Mouse (Mus musculus) midbrain, embryonic 13.5 days (tissue): Measurements from ENCODE around the gene Gzme. TPM values are rescaled to one million over a fixed set of nuclear protein-coding genes. Genes with fewer than 3 reads are reported as not detected.

ENCODE experiments used
- ATAC-seq: fragments of 200-750 bp; cut with Nextera tagmentation; 2 replicates; pipeline ENCODE4 v1.8.0; 2017; ENCODE audit warnings: mild to moderate bottlenecking, moderate TSS enrichment, moderate library complexity
- H3K27ac ChIP-seq: fragments of 300-500 bp; sonication (generic); 2 replicates; pipeline ENCODE4 v1.5.1; 2015; ENCODE audit warnings: inconsistent platforms, mild to moderate bottlenecking, moderate library complexity
- H3K27me3 ChIP-seq: fragments of 300-500 bp; sonication (generic); 2 replicates; pipeline ENCODE4 v1.6.1; 2015; ENCODE audit warnings: mild to moderate bottlenecking, inconsistent platforms
- H3K36me3 ChIP-seq: fragments of 300-500 bp; sonication (generic); 2 replicates; pipeline ENCODE4 v1.6.1; 2015; ENCODE audit warnings: mild to moderate bottlenecking, inconsistent platforms
- H3K4me1 ChIP-seq: fragments of 300-500 bp; sonication (generic); replicated peaks from 2 replicates; pipeline ENCODE4 v1.6.1; 2015; ENCODE audit warnings: inconsistent platforms
- H3K4me2 ChIP-seq: fragments of 300-500 bp; sonication (generic); replicated peaks from 2 replicates; pipeline ENCODE4 v1.6.1; 2015; ENCODE audit warnings: moderate library complexity, mild to moderate bottlenecking, inconsistent platforms
- H3K4me3 ChIP-seq: fragments of 300-500 bp; sonication (generic); replicated peaks from 2 replicates; pipeline ENCODE4 v1.5.1; 2015; ENCODE audit warnings: mild to moderate bottlenecking, inconsistent platforms
- H3K9ac ChIP-seq: fragments of 300-500 bp; sonication (generic); replicated peaks from 2 replicates; pipeline ENCODE4 v1.6.1; 2015; ENCODE audit warnings: mild to moderate bottlenecking, inconsistent platforms
- H3K9me3 ChIP-seq: fragments of 300-500 bp; sonication (generic); 2 replicates; pipeline ENCODE4 v1.6.1; 2016; ENCODE audit warnings: mild to moderate bottlenecking, inconsistent platforms
- WGBS: fragments of 180-500 bp; shearing (Covaris S2); methylation state at CpG from one replicate; pipeline ENCODE4 v1.1.7; 2015; 5-methylcytosine and 5-hydroxymethylcytosine counted together
- microRNA-seq: library from miRNA; unstranded; fragments of <30 nt; microRNA quantifications from one replicate; pipeline ENCODE4, GENCODE M21; 2016
- polyA plus RNA-seq: library from polyadenylated mRNA; unstranded; fragments of >200 nt; fragmentation: Nextera tagmentation; extraction: Ambion mirVana; gene quantifications from 2 replicates; pipeline ENCODE4 v1.2.1, GENCODE M21; 2015

The Gzme gene
- polyA plus RNA-seq, 1 experiment from 2014 or later = not detected

DNA sequence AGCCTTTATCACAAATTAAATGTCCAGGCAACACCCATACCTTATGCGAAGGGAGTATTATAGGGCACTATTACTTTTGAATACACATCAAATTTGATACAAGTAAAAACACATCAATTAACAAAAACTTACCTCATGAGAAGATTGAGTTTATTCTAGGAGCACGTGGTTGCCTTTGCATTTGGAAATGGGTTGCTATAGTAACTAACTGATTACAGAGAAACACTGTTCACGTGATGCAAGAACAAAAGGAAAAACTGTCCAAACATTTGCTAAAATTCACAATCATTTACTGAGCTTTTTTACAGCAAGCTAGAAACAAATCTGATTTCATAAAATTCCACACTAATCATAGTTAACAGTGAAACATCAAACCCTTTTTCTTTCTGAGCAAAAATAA, 17.0 kb downstream of the Gzme start:
- H3K27me3 ChIP-seq = no peaks in the 10 kb centered on the region
- 74% methylated on average over 3 of the region's 3 CpGs for WGBS
- H3K9ac ChIP-seq = no peak overlapping the region
- H3K4me3 ChIP-seq = no peak overlapping the region
- no peaks in the 10 kb centered on the region for H3K4me1 ChIP-seq
- H3K4me2 ChIP-seq = no peak overlapping the region
- no peak overlapping the region for H3K27ac ChIP-seq
- no peak for ATAC-seq
- H3K36me3 ChIP-seq = no peaks in the 10 kb centered on the region
- no peaks in the 10 kb centered on the region for H3K9me3 ChIP-seq

GRCm38 (mm10) chr14:56102386-56102785, 18.0 kb downstream of the Gzme start, which contains the start of gene Ctsg:
Ctsg (minus strand) TSS chr14:56102574.
- H3K9me3 ChIP-seq = no peaks in the 10 kb centered on the region
- no peak within 1 kb of the TSS for H3K9ac ChIP-seq
- no peak within 1 kb of the TSS for H3K27ac ChIP-seq
- no peaks in the 10 kb centered on the region for H3K4me1 ChIP-seq
- H3K4me2 ChIP-seq = no peak within 1 kb of the TSS
- H3K27me3 ChIP-seq = no peaks in the 10 kb centered on the region
- WGBS = 81% methylated on average over 10 of the region's 10 CpGs
- H3K4me3 ChIP-seq = no peak within 1 kb of the TSS
- ATAC-seq = no peak
- H3K36me3 ChIP-seq = no peaks in the 10 kb centered on the region

- 78% methylated on average over 4 of the region's 4 CpGs for WGBS
Observed at GRCm38 (mm10) chr14:56098940-56099339, 21.5 kb downstream of the Gzme start.

GRCm38 (mm10) chr14:56097597-56097996, 22.8 kb downstream of the Gzme start:
- Histone ChIP-seq H3K4me1 (no peaks in the 10 kb centered on the region), H3K27me3 (no peaks in the 10 kb centered on the region), H3K4me2 (no peak overlapping the region), H3K27ac (no peak overlapping the region), H3K36me3 (no peaks in the 10 kb centered on the region), H3K4me3 (no peak overlapping the region), H3K9me3 (no peaks in the 10 kb centered on the region), H3K9ac (no peak overlapping the region)
- 83% methylated on average over 1 of the region's 1 CpGs for WGBS
- no peak for ATAC-seq

More at GRCm38 (mm10) chr14:56098940-56099339, 21.5 kb downstream of the Gzme start:
- H3K27me3 ChIP-seq = no peaks in the 10 kb centered on the region
- ATAC-seq = no peak
- no peak overlapping the region for H3K27ac ChIP-seq
- H3K36me3 ChIP-seq = no peaks in the 10 kb centered on the region
- H3K9me3 ChIP-seq = no peaks in the 10 kb centered on the region
- no peak overlapping the region for H3K9ac ChIP-seq
- H3K4me1 ChIP-seq = no peaks in the 10 kb centered on the region
- H3K4me2 ChIP-seq = no peak overlapping the region
- H3K4me3 ChIP-seq = no peak overlapping the region

GRCm38 (mm10) chr14:56093353-56093752, 27.1 kb downstream of the Gzme start:
- Histone ChIP-seq H3K9ac (no peak overlapping the region), H3K4me1 (no peaks in the 10 kb centered on the region), H3K4me2 (no peak overlapping the region), H3K4me3 (no peak overlapping the region), H3K27ac (no peak overlapping the region), H3K27me3 (no peaks in the 10 kb centered on the region), H3K36me3 (no peaks in the 10 kb centered on the region), H3K9me3 (no peaks in the 10 kb centered on the region)
- 79% methylated on average over 2 of the region's 2 CpGs for WGBS
- ATAC-seq = no peak

GRCm38 (mm10) chr14:56086711-56087110, 33.7 kb downstream of the Gzme start:
- no peak for ATAC-seq
- Histone ChIP-seq H3K36me3 (no peaks in the 10 kb centered on the region), H3K4me2 (no peak overlapping the region), H3K4me1 (no peaks in the 10 kb centered on the region), H3K27me3 (no peaks in the 10 kb centered on the region), H3K4me3 (no peak overlapping the region), H3K27ac (no peak overlapping the region), H3K9me3 (no peaks in the 10 kb centered on the region), H3K9ac (no peak overlapping the region)
- 84% methylated on average over 3 of the region's 3 CpGs for WGBS

DNA sequence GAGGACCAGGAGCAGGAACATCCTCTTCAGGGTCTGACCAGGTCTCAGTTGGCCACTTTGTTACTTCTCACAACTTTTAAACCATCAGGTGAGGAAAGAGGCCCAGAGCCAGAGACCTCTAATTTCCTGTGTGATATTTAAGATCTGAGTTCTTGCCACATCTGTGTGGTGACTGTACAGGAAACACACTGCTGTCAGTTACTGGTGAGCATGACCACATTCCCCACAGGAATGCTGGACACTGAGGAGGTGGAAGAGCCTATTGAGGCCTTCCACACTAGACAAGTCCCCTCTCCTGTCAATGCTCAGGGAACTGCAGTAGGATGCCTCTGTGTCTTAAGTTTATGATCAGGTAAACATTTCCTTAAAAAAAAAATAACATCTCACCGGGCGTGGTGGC, 35.3 kb downstream of the Gzme start, which contains the start of gene Mcpt8:
TSS of gene Mcpt8 (minus strand) at position 107 of the 400 bp plus-strand sequence.
- Histone ChIP-seq H3K4me3 (no peak within 1 kb of the TSS), H3K4me1 (no peaks in the 10 kb centered on the region), H3K36me3 (no peaks in the 10 kb centered on the region), H3K27ac (no peak within 1 kb of the TSS), H3K27me3 (no peaks in the 10 kb centered on the region), H3K9me3 (no peaks in the 10 kb centered on the region), H3K9ac (no peak within 1 kb of the TSS), H3K4me2 (no peak within 1 kb of the TSS)
- 98% methylated on average over 2 of the region's 2 CpGs for WGBS
- no peak for ATAC-seq

DNA sequence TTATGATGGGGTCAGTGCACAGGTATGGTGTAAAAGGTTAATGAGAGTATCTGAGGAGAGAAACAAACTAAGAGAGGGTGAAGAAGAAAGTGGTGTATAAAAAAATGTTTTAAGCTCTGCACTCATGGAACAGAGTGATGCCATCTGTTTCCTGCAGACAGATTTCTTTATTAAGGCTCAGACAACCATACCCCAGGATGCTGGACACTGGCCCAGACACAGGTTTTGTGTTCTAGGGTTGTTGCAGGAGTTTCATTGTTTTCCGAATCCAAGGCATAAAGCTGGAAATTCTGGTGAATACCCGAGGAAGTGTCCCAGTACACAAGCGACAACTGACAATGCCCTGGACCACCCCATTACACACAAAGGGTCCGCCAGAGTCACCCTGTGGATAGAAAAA, 38.4 kb downstream of the Gzme start:
- WGBS = 81% methylated on average over 4 of the region's 4 CpGs
- Histone ChIP-seq H3K9ac (no peak overlapping the region), H3K27me3 (no peaks in the 10 kb centered on the region), H3K9me3 (no peaks in the 10 kb centered on the region), H3K4me1 (no peaks in the 10 kb centered on the region), H3K4me2 (no peak overlapping the region), H3K27ac (no peak overlapping the region), H3K4me3 (no peak overlapping the region), H3K36me3 (no peaks in the 10 kb centered on the region)
- ATAC-seq = no peak

Small RNA genes lying within 50 kb of the gene (microRNA-seq; reads per million reads assigned to microRNA genes)
- gene Mir6949 = not detected

Other genes starting within 250 kb of the Gzme start
- gene Cbln3, start 236.2 kb downstream of the Gzme start, polyA plus RNA-seq = 0.23 and 0.26 TPM in 2 replicates
- 10.1 and 11.1 TPM in 2 replicates for gene Khnyn, start 235.7 kb downstream of the Gzme start, polyA plus RNA-seq
- 89.4 and 92.5 TPM in 2 replicates for gene Sdr39u1, start 220.3 kb downstream of the Gzme start, polyA plus RNA-seq
- not detected in 2 replicates for gene Cma1, start 175.9 kb downstream of the Gzme start, polyA plus RNA-seq
- not detected in 2 replicates for gene Cma2, start 169.6 kb downstream of the Gzme start, polyA plus RNA-seq
- gene Mcpt1, start 102.7 kb downstream of the Gzme start, polyA plus RNA-seq = not detected in 2 replicates
- gene Mcpt9, start 90.1 kb downstream of the Gzme start, polyA plus RNA-seq = not detected in 2 replicates
- gene Mcpt2, start 78.6 kb downstream of the Gzme start, polyA plus RNA-seq = not detected in 2 replicates
- not detected in 2 replicates for gene Mcpt4, start 58.3 kb downstream of the Gzme start, polyA plus RNA-seq
- not detected in 2 replicates for gene Mcpt8, start 35.4 kb downstream of the Gzme start, polyA plus RNA-seq
- gene Ctsg, start 18.1 kb downstream of the Gzme start, polyA plus RNA-seq = not detected in 2 replicates
- gene Gzmd, start 12.0 kb upstream of the Gzme start, polyA plus RNA-seq = not detected in 2 replicates
- gene Gzmg, start 39.0 kb upstream of the Gzme start, polyA plus RNA-seq = not detected in 2 replicates
- not detected in 2 replicates for gene Gzmn, start 54.0 kb upstream of the Gzme start, polyA plus RNA-seq
- gene Gzmf, start 90.8 kb upstream of the Gzme start, polyA plus RNA-seq = not detected in 2 replicates
- gene Gzmc, start 114.0 kb upstream of the Gzme start, polyA plus RNA-seq = not detected in 2 replicates
- not detected in 2 replicates for gene Gzmb, start 141.6 kb upstream of the Gzme start, polyA plus RNA-seq
- 0.05 TPM in 1 of 2 replicates, not detected in the other for gene Atp12a, start 244.4 kb upstream of the Gzme start, polyA plus RNA-seq